Mouse (Mus musculus) neural tube, embryonic 15.5 days (tissue): Measurements from ENCODE around the gene Cdk9. TPM values are rescaled to one million over a fixed set of nuclear protein-coding genes. Genes with fewer than 3 reads are reported as not detected.

ENCODE experiments used
- ATAC-seq: fragments of 200-750 bp; cut with Nextera tagmentation; 2 replicates; pipeline ENCODE4 v1.8.0; 2017; ENCODE audit warnings: mild to moderate bottlenecking, moderate TSS enrichment, moderate library complexity; ENCODE audit not compliant: low FRiP score
- H3K27ac ChIP-seq: fragments of 300-500 bp; sonication (generic); replicated peaks from 2 replicates; pipeline ENCODE4 v1.5.1; 2015; ENCODE audit warnings: mild to moderate bottlenecking, inconsistent platforms
- H3K27me3 ChIP-seq: fragments of 300-500 bp; sonication (generic); replicated peaks from 2 replicates; pipeline ENCODE4 v1.6.1; 2015; ENCODE audit warnings: inconsistent platforms
- H3K36me3 ChIP-seq: fragments of 300-500 bp; sonication (generic); 2 replicates; pipeline ENCODE4 v1.6.1; 2015; ENCODE audit warnings: inconsistent platforms
- H3K4me1 ChIP-seq: fragments of 300-500 bp; sonication (generic); 2 replicates; pipeline ENCODE4 v1.6.1; 2015; ENCODE audit warnings: inconsistent platforms
- H3K4me2 ChIP-seq: fragments of 300-500 bp; sonication (generic); 2 replicates; pipeline ENCODE4 v1.6.1; 2015; ENCODE audit warnings: inconsistent platforms, mild to moderate bottlenecking, moderate library complexity
- H3K4me3 ChIP-seq: fragments of 300-500 bp; sonication (generic); replicated peaks from 2 replicates; pipeline ENCODE4 v1.5.1; 2015; ENCODE audit warnings: mild to moderate bottlenecking, inconsistent platforms
- H3K9ac ChIP-seq: fragments of 300-500 bp; sonication (generic); replicated peaks from 2 replicates; pipeline ENCODE4 v1.6.1; 2015; ENCODE audit warnings: mild to moderate bottlenecking, inconsistent platforms
- H3K9me3 ChIP-seq: fragments of 300-500 bp; sonication (generic); replicated peaks from 2 replicates; pipeline ENCODE4 v1.6.1; 2016; ENCODE audit warnings: inconsistent platforms
- WGBS: fragments of 180-500 bp; shearing (Covaris S2); methylation state at CpG from one replicate; pipeline ENCODE4 v1.1.7; 2015; ENCODE audit warnings: mixed read lengths; 5-methylcytosine and 5-hydroxymethylcytosine counted together
- polyA plus RNA-seq: library from polyadenylated mRNA; unstranded; fragments of >200 nt; fragmentation: Nextera tagmentation; extraction: Ambion mirVana; gene quantifications from 2 replicates; pipeline ENCODE4 v1.2.1, GENCODE M21; 2015

Cdk9 gene
- polyA plus RNA-seq, 1 experiment from 2014 or later, result 63.0 TPM

GRCm38 (mm10) chr2:32685807-32686206, 27.1 kb downstream of the Cdk9 start:
- WGBS, result 92% methylated on average over 3 of the region's 3 CpGs
- H3K36me3 ChIP-seq, result peaks cover 50% of the 10 kb centered on the region
- H3K27me3 ChIP-seq, result no peaks in the 10 kb centered on the region
- H3K9me3 ChIP-seq, result no peaks in the 10 kb centered on the region
- no peak overlapping the region for H3K9ac ChIP-seq
- H3K27ac ChIP-seq, result no peak overlapping the region
- H3K4me3 ChIP-seq, result no peak overlapping the region
- H3K4me1 ChIP-seq, result 0 out of 2 replicates have a peak, but pooled peaks cover 1% of the 10 kb centered on the region
- H3K4me2 ChIP-seq, result no peak overlapping the region
- ATAC-seq, result no peak

DNA sequence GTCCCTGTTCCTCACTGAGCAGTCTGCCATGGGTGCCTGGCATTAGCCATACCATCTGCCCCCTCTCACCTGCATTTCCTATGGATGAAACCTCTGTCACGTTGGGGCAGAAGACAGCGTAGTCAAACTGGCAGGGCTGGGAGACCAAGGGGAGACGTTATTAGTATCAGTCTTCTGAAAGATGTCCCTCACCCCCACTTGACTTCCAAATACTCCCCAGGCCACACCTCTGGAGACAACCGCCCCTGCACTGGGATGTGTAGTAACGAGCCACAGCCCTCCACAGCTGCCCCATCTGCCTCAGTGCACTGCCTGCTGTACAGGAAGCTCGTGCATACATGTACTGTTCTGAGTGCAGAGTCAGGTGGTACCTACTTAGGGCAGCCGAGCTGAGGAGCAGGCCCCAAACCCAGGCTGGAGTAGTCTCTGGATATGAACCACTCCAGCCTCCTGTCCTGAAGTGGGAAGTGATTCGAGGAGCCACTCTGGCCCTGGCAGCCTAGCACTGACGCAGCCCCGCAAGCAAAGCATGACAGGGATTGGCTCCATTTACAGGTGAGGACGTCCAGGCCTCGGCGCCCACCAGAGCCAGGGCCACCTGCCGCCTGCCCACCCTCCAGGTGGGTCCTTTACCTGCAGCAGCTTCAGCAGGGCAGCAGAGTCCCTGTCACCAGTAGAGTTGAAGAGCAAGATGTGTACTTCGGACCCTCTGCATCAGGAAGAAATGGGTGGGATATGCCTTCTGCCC, 28.0 kb downstream of the Cdk9 start:
- peaks cover 50% of the 10 kb centered on the region for H3K36me3 ChIP-seq
- WGBS, result 97% methylated on average over 15 of the region's 15 CpGs
- no peaks in the 10 kb centered on the region for H3K27me3 ChIP-seq

GRCm38 (mm10) chr2:32683701-32684100, 29.2 kb downstream of the Cdk9 start:
- 93% methylated on average over 10 of the region's 10 CpGs for WGBS

More for the DNA sequence above, 28.0 kb downstream of the Cdk9 start:
- no peak overlapping the region for H3K27ac ChIP-seq
- H3K4me1 ChIP-seq, result peaks cover 6% of the 10 kb centered on the region; the same call in 1 of the 2 replicates
- no peak overlapping the region for H3K4me2 ChIP-seq
- H3K9me3 ChIP-seq, result no peaks in the 10 kb centered on the region
- no peak for ATAC-seq
- no peak overlapping the region for H3K4me3 ChIP-seq
- no peak overlapping the region for H3K9ac ChIP-seq

DNA sequence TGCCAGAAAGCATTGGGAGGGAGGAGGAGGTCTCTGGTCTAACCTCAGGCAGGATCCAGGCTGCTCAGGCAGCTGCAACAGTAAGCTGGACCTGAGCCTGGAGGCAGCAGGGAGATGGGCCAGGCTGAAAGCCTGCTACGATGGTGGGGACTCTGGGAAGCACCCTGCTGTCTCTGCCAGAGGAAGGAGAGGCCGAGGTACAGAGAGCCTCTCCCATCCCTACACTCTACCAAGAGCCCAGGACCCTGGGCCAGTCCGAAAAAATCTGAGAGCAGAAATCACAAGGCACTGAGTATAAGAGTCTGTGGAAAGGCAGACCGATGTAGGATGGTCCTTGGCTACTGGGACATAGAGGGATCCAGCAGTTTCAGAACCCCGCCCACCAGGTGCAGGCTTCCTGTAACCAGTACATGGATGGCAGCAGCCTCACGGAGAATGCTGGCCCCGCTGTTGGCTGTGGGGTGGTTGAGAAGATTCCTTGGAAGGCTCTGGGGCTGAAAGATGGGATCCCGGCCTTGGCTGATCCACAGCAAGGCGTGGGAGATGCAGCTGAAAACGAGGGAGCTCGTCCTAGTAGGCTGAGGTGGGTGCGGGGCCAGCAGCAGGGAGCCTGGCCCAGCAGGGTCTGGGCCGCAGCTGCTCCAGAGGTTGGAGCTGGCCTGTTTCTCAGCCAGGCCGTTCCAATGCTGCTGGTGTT, 30.0 kb downstream of the Cdk9 start:
- Histone ChIP-seq H3K27me3 (no peaks in the 10 kb centered on the region), H3K9ac (no peak overlapping the region), H3K4me1 (peaks cover 6% of the 10 kb centered on the region; the same call in 1 of the 2 replicates), H3K4me3 (no peak overlapping the region), H3K9me3 (no peaks in the 10 kb centered on the region), H3K36me3 (peaks cover 50% of the 10 kb centered on the region), H3K27ac (no peak overlapping the region), H3K4me2 (no peak overlapping the region)
- 81% methylated on average over 14 of the region's 14 CpGs for WGBS
- no peak for ATAC-seq

More at GRCm38 (mm10) chr2:32683701-32684100, 29.2 kb downstream of the Cdk9 start:
- Histone ChIP-seq H3K27me3 (no peaks in the 10 kb centered on the region), H3K36me3 (peaks cover 50% of the 10 kb centered on the region), H3K4me1 (peaks cover 6% of the 10 kb centered on the region; the same call in 1 of the 2 replicates), H3K27ac (no peak overlapping the region), H3K9me3 (no peaks in the 10 kb centered on the region), H3K4me2 (no peak overlapping the region), H3K9ac (no peak overlapping the region), H3K4me3 (no peak overlapping the region)
- ATAC-seq, result no peak

DNA sequence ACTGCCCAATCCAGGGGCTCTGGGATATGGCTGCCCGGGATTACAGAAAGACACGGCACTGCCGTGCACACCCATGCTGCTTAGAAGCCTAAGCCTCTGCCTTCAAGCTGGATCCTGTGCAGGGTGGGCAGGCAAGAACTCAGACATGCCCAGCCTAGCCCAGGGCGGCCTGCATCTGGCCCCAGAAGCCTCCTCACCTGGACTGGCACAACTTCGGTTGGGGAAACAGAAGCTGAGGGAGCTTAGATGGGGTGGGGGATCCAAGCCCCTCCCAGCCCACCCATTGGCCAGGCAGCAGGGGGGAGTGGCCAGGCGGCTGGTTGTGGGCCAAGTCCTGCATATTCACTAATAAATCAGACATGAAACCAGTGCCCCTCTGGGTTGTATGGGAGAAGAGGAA, 31.1 kb downstream of the Cdk9 start:
- no peak for ATAC-seq
- no peak overlapping the region for H3K4me3 ChIP-seq
- H3K36me3 ChIP-seq, result peaks cover 40% of the 10 kb centered on the region
- H3K4me1 ChIP-seq, result peaks cover 6% of the 10 kb centered on the region; the same call in 1 of the 2 replicates
- H3K9me3 ChIP-seq, result no peaks in the 10 kb centered on the region
- no peaks in the 10 kb centered on the region for H3K27me3 ChIP-seq
- no peak overlapping the region for H3K4me2 ChIP-seq
- no peak overlapping the region for H3K9ac ChIP-seq
- 72% methylated on average over 6 of the region's 6 CpGs for WGBS
- no peak overlapping the region for H3K27ac ChIP-seq

DNA sequence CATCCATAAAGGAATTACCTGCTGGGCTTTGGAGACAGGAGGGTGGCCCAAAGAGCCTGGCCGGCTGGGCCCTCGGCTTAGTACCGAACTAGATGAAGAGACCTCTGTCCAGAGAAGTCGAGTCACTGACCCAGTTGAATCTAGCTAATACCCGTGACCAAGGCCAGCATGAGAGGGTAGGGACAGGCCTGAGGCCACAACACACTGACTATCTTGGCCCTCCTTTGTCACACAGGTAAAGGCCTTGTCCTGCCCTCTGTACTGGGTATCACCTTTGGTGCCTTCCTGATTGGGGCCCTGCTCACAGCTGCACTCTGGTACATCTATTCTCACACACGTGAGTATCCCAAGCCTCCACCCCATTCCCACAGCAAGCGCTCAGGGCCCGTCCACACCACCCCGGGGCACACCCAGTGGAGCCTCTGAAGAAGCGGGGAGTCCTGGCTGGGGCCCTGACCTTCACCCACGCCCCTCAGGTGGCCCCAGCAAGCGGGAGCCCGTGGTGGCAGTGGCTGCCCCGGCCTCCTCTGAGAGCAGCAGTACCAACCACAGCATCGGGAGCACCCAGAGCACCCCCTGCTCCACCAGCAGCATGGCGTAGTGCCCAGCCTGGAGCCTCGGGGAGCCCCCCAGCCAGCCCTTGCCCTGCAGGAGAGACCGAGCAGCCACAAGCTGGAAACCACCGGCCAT, 31.8 kb downstream of the Cdk9 start:
- ATAC-seq, result no peak
- 90% methylated on average over 19 of the region's 19 CpGs for WGBS

GRCm38 (mm10) chr2:32680051-32680451, 32.8 kb downstream of the Cdk9 start:
- Histone ChIP-seq H3K27me3 (no peaks in the 10 kb centered on the region), H3K4me1 (peaks cover 6% of the 10 kb centered on the region; the same call in 1 of the 2 replicates), H3K9me3 (no peaks in the 10 kb centered on the region), H3K36me3 (peaks cover 27% of the 10 kb centered on the region), H3K9ac (no peak overlapping the region), H3K27ac (no peak overlapping the region; the same call in 1 of the 2 replicates), H3K4me2 (no peak overlapping the region), H3K4me3 (no peak overlapping the region)
- peak; percentile 36; the same call in 1 of the 2 replicates for ATAC-seq
- WGBS, result 54% methylated on average over 7 of the region's 7 CpGs

More for the DNA sequence above, 31.8 kb downstream of the Cdk9 start:
- H3K27me3 ChIP-seq, result no peaks in the 10 kb centered on the region
- no peak overlapping the region for H3K4me2 ChIP-seq
- no peaks in the 10 kb centered on the region for H3K9me3 ChIP-seq
- H3K27ac ChIP-seq, result no peak overlapping the region
- no peak overlapping the region for H3K4me3 ChIP-seq
- H3K36me3 ChIP-seq, result peaks cover 33% of the 10 kb centered on the region
- no peak overlapping the region for H3K9ac ChIP-seq
- peaks cover 6% of the 10 kb centered on the region; the same call in 1 of the 2 replicates for H3K4me1 ChIP-seq

DNA sequence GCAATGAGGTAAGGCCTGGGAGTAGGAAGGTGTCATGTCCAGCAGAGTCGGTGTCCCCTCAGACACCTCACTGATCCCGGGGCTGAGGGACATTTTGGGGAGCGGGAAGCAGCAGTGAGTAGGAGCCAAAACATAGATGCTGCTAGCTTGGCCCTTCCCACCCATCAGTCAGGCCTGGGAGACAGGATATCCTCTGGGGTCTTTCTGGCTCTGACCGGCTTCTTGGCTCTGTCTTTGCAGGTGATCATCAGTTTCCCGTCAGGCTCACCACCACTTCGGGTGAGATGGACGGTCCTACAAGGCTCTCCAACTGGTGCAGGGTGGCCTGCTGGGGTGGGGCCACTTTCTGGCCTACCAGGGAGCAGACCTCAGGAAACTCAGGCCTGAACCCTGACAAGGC, 35.2 kb downstream of the Cdk9 start:
- Histone ChIP-seq H3K9me3 (no peaks in the 10 kb centered on the region), H3K27me3 (no peaks in the 10 kb centered on the region), H3K36me3 (peaks cover 3% of the 10 kb centered on the region), H3K4me2 (no peak overlapping the region), H3K4me3 (no peak overlapping the region), H3K27ac (no peak overlapping the region), H3K4me1 (peaks cover 6% of the 10 kb centered on the region; the same call in 1 of the 2 replicates), H3K9ac (no peak overlapping the region)
- ATAC-seq, result no peak
- 91% methylated on average over 7 of the region's 7 CpGs for WGBS

- Histone ChIP-seq H3K27me3 (no peaks in the 10 kb centered on the region), H3K4me1 (peaks cover 6% of the 10 kb centered on the region; the same call in 1 of the 2 replicates), H3K4me2 (no peak overlapping the region), H3K27ac (no peak overlapping the region), H3K4me3 (no peak overlapping the region), H3K9me3 (no peaks in the 10 kb centered on the region), H3K36me3 (no peaks in the 10 kb centered on the region), H3K9ac (no peak overlapping the region)
- 92% methylated on average over 3 of the region's 3 CpGs for WGBS
- ATAC-seq, result no peak
Observed at GRCm38 (mm10) chr2:32676821-32677220, 36.1 kb downstream of the Cdk9 start.

GRCm38 (mm10) chr2:32673176-32673917, 39.5 kb downstream of the Cdk9 start:
- no peaks in the 10 kb centered on the region for H3K27me3 ChIP-seq
- no peak for ATAC-seq
- no peak overlapping the region for H3K4me2 ChIP-seq
- no peak overlapping the region for H3K4me3 ChIP-seq
- no peak overlapping the region for H3K9ac ChIP-seq
- H3K27ac ChIP-seq, result no peak overlapping the region
- H3K36me3 ChIP-seq, result no peaks in the 10 kb centered on the region
- no peaks in the 10 kb centered on the region for H3K9me3 ChIP-seq
- no peaks in the 10 kb centered on the region; the same call in 1 of the 2 replicates for H3K4me1 ChIP-seq
- WGBS, result 85% methylated on average over 16 of the region's 16 CpGs
